Mouse (Mus musculus): Measurements from ENCODE around the gene BC030867.

DNA sequence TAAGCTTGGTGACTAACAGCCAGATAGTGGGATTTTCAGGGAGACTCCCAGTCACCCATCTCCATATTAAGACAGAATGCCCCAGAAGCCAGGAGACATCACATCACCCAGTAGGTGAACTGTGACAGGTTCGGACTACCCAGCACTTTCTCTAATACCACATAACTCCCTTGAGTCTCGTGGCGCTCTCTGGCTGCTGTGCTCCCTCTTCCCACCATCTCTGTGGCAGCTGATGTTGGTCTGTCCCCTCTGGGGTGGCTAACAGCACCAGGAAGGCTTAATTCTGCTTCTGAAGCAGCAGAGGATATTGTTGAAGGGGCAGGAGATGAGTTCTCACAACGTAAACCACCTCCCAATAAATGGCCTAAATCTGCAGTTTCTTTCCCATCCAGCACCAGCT is 63.3 kb downstream of the BC030867 start:
- no peak for TF ChIP-seq CTCF (conservative IDR thresholded peaks at IDR 0.05; ENCODE audit: low read length)
- no peak for TF ChIP-seq NANOG (IDR thresholded peaks at IDR 0.05; ENCODE audit: borderline replicate concordance, low read length)
- TF ChIP-seq POU5F1 (IDR thresholded peaks at IDR 0.05; ENCODE audit: borderline replicate concordance, low read length), result no peak
